Mouse (Mus musculus) heart, postnatal 4 days (tissue): ENCODE data around the gene Vsx2. TPM values are rescaled to one million over a fixed set of nuclear protein-coding genes. Genes with fewer than 3 reads are reported as not detected.
"Not testable (repeated sequence)": the region's sequence is repeated elsewhere in the genome, so short reads cannot be mapped to it uniquely, and the experiment has no call there.

ENCODE experiments used
- DNase-seq: peaks from one replicate; pipeline ENCODE4 v3.0.0; 2021
- total RNA-seq, 2 experiments: library from RNA; stranded (reverse); gene quantifications; 2 replicates each; pipeline ENCODE4 v1.2.3; 2021

The Vsx2 gene
- total RNA-seq, result not detected

- DNase-seq, result peak; percentile 15
Measured at GRCm38 (mm10) chr12:84569336-84569970, at the start of gene Vsx2. Gene Vsx2, plus strand, starts transcription at chr12:84569762.

- no peak for DNase-seq
Measured at GRCm38 (mm10) chr12:84523728-84524127, 45.8 kb upstream of the Vsx2 start.

GRCm38 (mm10) chr12:84524147-84525050 is 45.2 kb upstream of the Vsx2 start:
- no peak for DNase-seq

- no peak for DNase-seq
Measured at GRCm38 (mm10) chr12:84525422-84525821, 44.1 kb upstream of the Vsx2 start.

- no peak for DNase-seq
Measured at GRCm38 (mm10) chr12:84530426-84530825, 39.1 kb upstream of the Vsx2 start.

GRCm38 (mm10) chr12:84531906-84532829 is 37.4 kb upstream of the Vsx2 start:
- no peak for DNase-seq

GRCm38 (mm10) chr12:84532830-84533199 is 36.7 kb upstream of the Vsx2 start:
- no peak for DNase-seq

GRCm38 (mm10) chr12:84533706-84534486 is 35.7 kb upstream of the Vsx2 start:
- DNase-seq, result no peak

- not testable (repeated sequence) for DNase-seq
Measured at GRCm38 (mm10) chr12:84539537-84539936, 30.0 kb upstream of the Vsx2 start.

GRCm38 (mm10) chr12:84541391-84541958 is 28.1 kb upstream of the Vsx2 start:
- DNase-seq, result no peak

- peak; percentile 73 for DNase-seq
Measured at GRCm38 (mm10) chr12:84546028-84546427, 23.5 kb upstream of the Vsx2 start.

GRCm38 (mm10) chr12:84546577-84547085 is 22.9 kb upstream of the Vsx2 start:
- no peak for DNase-seq

GRCm38 (mm10) chr12:84548251-84548650 is 21.3 kb upstream of the Vsx2 start:
- DNase-seq, result no peak

GRCm38 (mm10) chr12:84555218-84555617 is 14.3 kb upstream of the Vsx2 start:
- DNase-seq, result no peak

- DNase-seq, result no peak
Measured at GRCm38 (mm10) chr12:84562558-84562957, 7.0 kb upstream of the Vsx2 start.

GRCm38 (mm10) chr12:84567576-84567975 is 2.0 kb upstream of the Vsx2 start:
- no peak for DNase-seq

GRCm38 (mm10) chr12:84569976-84570693 is 573 bp downstream of the Vsx2 start:
- DNase-seq, result no peak

GRCm38 (mm10) chr12:84570694-84571415 is 1.3 kb downstream of the Vsx2 start:
- DNase-seq, result no peak

- DNase-seq, result peak; percentile 13
Measured at GRCm38 (mm10) chr12:84571466-84572340, 2.1 kb downstream of the Vsx2 start.
